Mouse (Mus musculus) brain, adult 2 months (tissue): ENCODE data around the gene Pprc1.

Experiments
- DNase-seq: peaks from one replicate; pipeline ENCODE4 v3.0.0; 2011; ENCODE audit warnings: low read depth, low spot score

The Pprc1 gene

DNA sequence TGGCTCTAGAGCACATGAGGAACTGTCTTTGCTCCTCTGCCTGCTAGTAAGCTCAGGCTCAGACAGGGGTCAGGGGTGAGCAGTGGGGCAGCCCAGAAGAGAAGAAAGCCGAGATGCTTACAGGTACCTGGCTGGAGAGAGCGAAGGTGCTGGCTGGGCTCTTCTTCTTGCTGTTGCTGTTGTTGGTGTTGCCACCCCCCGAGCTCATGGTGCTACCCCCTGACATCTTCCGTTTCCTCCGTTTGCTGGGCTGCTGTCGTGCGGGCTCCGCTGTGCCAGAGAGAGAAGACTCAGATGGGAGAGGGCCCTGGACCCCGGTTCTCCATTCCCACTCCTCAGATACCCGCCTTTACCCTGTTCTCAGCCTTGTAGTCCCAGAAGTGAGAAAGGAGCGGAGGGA, 10.8 kb upstream of the Pprc1 start:
- DNase-seq, result no peak

DNA sequence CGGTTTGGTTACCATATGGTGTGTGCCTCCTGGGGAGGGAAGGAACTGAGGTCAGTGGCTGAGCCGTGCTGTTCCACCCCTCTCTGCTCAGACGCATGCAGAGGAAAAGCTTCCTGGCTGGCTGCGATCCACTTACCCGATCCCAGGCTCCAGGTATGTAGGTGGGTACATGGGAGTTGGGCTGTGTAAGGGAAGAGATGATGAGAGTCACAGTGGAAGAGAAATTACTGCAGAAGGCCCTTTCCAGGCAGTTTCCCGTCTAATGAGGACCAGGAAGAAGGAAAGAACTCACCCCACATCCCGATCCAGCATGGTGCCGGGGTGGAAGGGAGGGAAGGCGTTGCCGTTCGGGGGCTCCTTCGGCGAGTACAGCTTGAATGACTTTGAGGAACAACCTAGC, 8.7 kb upstream of the Pprc1 start:
- DNase-seq, result peak; percentile 43

DNA sequence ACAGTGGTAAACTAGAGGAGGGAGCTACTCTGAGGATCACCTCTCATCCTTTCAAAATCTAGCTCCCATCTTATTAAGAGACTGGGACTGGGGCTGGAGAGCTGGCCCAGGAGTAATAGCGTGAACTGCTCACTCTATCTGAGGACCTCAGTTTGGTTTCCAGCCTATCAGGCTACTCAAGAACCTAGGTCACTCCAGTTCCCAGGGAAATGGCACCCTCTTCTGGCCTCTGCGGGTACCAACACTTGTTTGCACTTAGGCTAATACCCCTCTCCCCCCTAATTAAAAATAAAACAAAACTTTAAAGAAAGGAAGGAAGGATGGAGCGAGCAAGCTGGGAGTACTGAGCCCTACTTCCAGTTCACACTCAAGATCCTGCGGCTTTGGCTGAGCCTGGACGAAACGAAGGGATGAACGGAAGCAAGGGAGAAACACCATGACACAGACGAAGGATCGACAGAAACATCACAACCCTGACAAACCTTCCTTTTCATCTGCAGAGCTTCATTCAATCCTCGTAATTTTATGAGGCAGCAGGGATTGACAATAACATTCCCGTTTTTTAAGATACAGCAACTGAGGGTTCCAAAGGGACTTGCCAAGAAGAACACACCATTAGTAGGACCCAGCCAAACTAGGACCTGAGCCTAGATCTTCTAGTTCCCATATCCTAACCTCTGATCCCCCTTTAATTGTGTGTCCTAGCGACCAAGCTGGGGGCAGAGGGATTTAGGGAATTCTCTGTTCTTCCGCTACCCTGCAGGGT, 8.0 kb upstream of the Pprc1 start:
- DNase-seq, result peak; percentile 47

DNA sequence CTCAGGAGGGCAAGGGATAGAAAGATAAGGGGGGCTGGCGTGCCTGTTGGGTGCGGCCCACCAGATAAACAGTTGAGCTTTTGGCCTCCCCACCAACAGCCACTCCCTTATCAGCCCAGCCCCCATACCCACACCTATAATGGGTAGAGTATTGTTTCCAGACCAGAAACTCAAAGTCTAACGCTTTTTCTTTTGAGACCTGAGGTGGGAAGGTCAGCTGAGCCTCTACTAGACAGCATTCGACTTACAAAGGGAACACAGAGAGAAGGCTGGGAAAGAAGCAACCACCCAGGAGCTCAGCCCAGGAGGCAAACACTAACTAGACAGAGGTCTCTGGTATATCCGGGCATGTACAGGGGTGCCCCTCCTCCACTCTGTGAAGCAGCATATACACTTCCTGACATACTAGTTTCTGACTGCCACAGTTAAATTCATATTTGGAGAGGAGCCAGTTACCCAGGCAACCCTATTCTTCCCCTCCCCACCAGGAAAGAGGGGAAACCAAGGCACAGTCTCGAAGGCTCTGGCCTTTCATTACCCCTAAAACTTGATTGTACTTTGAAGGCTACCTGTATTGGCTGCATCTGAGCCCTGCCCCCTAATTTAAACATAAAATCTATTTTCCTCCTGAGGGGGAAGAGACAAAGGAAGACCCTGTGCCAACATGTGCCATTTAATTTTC, 7.3 kb upstream of the Pprc1 start:
- no peak for DNase-seq

DNA sequence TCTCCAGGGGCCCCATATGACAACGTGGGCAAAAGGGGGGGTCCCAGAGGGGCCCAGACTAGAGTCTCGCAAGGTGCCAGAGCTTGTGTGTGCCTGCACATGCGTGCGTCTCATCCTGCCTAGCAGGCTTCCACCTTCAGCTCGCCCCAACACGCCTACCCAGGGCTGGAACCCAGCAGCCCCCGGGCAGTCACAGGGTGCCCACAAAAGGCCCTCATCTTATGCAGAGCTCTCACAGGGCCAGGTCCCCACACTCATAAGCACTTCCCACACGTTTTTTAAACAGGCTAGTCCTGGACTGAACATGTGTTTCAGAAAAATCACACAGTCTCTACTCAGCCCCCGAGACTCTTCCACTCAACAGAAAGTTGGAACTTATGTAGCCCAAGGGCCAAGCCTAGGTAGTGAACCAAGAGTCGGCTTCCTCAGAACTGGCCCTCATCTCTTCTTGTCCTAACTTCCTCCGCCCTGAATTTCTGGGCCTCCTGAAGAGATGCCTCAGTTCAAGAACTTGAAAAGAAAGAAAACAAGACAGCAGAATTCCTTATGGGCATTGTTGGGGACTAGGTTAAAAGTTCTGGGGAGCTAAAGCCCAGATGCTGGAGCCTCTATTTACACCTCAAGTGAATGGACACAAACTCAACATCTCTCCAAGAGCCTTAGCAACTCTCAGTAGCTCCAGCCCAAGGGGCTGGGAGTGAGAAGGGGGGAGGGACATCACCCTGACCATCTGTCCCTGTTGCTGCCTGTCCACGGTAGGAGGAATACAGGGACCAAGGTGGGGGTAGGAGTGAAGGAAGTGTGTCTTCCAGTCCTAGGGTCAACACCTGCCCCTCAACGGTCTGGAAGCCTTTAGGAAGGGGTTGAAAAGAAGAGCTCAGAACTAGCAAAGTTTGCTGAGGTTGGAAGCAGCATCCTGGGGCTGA, 6.5 kb upstream of the Pprc1 start:
- peak; percentile 65 for DNase-seq

DNA sequence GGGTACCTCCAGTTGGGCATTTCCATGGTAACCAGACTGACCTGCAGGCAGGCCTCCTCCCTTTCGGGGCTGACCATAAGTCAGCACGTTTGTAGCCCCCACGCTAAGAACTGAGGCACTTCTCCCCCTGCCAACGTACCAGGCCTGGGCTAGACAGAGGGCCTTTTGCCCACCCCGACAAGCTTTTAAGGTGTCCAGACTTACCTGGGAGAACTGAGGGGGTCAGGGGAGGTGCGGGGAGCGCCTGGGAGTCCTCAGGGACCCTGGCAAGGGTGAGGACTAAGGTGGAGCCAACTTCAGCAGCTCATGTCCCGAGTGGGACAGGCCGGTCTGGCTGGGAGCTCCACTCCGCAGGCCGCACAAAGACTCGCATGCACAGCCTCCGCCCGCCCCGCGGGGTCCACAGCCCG, 5.8 kb upstream of the Pprc1 start:
- no peak for DNase-seq

DNA sequence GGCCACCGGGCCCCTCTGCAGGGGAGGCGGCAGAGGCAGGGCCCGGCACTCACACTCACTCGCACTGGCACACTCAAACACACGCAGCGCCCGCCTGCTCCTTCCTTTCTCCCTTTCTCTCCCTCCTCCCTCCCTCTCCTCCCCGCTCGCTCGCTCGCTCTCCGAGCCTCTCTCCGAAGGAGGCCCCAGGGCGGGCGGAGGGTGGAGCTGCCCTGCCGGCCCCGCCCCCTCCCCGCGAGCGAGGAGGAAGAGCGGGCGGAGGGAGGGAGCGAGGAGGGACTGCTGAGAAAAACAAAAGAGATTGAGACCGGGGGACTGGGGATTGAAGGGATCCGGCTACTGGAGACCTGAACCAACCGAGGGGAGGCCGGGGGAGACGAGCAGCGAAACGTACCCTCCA, 5.2 kb upstream of the Pprc1 start:
- peak; percentile 95 for DNase-seq

DNA sequence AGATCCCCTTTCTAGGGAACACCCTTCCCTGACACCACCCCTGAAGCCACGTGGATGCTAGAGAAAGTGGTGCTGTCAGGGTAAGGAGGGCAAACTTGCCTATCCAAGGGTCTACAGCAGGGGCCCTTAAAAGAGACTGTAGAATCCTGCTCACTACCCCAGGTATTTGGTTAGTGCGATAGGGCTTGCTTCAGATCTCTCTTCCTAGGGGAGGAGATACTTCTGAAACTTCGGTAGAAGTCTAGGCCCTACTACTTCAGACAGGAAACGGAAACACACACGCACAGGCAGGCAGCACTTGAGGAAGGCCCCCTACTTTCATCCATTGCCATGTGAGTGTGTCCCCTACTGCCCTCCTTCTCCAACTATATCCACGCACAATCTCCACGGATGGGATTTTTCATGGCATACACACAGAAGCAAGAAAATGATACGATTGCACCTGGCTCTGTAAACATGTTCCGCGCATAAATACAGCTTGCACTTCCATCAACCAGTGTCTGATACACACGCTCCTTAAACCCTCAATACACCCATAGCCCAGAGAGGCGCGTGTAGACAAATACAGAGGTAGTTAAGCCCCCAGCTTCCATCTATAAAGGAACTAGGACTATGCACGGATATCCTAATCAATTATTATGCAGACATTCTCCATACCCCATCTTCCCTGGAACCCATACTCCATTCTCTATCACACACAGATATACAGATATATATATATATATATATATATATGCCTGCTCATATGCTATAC, 4.4 kb upstream of the Pprc1 start:
- peak; percentile 15 for DNase-seq

DNA sequence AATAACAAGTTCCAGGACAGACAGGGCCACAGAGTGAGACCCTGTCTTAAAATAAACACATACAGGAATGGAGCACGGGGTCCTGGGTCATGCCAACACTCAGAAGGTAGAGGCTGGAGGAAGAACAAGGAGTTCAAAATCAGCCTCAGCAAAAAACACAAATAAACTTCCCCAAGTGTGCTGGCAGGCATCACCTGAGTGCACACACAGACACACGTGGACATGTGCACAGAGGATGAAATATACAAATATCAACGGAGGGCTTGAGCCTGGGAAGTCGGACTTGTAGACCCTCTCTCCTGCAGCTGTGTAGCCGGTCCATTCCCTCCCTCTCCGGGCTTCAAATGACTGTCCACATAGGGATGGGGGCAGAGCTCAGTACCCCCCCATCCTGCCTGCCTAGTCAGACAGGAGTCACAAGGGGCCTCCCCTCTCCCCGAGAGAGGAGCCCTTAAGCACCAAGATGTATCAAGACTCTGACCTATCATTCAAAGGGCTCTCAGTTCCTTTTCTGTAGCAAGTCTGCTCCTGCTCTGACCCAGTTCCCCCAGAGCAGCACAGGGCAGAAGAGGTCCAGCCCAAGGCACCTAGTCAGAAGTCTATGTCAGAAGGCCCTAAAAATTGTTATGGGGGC, 3.3 kb upstream of the Pprc1 start:
- DNase-seq, result peak; percentile 14

DNA sequence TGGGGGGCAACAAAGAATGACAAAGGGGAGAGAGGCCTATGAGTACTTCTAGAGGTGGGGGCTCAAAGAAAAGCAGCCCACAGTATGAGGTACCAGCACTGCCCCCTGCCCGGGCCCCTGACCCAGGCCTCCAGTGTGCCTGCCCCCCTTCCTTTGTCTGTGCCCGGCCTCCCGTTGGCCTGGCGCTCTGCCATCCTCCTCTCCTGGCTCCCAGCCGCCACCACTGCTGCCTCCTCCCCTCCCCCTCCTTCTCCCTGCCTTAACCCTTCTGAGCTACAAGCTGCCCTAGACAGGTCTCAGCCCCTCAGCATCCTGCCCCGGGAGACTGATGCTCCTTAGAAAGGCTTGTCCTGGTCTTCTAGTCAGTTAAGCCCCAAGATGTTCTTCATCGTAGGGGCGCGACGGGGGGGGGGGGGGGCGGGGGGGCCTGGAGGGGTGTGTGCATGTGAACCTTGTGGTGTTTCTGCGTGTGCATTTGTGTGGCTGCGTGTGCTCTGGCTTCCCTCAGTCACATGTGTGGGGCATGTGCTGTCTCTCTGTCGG, 2.7 kb upstream of the Pprc1 start:
- peak; percentile 87 for DNase-seq

DNA sequence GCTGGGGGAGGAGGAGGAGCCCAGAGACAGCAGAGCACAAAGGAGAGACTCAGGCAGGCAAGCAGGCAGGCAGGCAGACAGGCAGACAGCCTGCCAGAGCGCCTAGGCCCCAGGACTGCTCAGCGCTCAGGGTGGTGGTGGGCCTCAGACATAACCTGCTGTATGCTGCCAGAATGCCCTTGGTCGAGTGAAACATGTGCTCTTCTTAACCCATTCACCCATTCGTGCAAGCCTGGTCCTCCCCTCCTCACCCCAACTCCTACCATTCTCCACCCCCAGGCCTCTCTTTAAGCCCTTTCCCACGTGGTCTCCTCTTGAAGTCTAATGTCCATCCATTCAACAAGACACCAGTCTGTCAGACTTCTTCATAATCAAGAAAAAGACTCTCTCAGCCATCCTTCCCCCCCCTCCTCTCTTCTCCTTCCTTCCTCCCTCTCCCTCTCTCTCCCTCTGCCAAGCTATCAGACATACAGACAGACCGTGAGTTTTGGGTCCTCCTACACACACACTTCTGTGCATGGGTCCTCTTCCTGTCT, 2.1 kb upstream of the Pprc1 start:
- DNase-seq, result peak; percentile 88

DNA sequence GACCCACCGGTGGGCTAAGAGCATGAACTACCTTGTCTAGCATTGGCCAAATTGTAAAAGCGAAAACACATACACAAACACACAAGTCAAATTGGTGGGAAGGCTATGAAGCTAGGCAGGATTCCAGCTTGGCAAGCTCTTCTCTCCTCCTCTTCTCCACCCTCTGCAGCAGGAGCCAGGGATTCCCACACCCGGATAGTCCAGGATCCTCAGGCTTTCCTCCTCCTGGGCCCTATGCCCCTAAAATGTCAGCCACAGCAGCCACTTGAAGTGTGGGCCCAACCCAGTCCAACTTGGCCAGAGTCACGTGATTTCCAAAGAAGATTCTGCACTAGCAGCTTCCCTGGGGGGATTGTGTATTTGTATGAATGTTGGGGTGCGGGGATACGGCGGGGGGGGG, 1.3 kb upstream of the Pprc1 start:
- DNase-seq, result peak; percentile 61

DNA sequence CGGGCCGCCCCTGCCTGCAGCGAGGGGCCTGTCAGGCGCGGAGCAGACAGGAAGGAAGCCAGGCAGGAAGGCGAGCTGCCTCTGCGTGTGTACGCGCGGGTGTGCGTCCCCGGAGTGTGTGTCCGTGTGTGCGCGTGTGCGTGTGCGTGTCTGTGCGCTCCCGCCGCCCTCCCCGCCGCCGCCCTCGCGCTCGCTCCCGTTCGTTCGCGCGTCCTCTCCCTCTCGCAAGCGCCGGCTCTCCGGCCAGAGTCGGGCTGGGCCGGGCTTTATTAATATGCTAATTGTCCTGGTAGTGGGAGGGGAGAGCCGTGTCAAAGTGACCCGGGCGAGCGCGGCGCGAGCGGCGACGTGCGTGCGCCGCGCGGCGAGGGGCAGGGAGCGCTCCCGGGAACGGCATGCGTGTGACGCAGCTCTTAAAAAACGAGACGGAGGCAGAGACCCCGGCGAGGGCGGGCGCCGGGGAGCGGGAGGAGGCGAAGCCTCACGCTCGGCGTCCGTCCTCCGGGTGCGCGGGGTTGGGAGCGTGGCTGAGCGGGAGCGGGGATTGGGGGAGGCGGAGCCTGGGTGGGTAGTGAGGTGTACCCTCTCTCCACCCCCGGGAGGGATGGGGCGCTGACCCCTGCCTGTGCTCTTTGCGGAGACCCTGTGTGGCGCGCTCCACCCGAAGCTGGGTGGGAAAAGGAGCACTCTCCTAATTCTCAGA, 458 bp downstream of the Pprc1 start, which contains the start of gene Ldb1:
TSS of gene Ldb1 (minus strand) at position 222 of the 703 bp plus-strand sequence.
- peak; percentile 96 for DNase-seq

DNA sequence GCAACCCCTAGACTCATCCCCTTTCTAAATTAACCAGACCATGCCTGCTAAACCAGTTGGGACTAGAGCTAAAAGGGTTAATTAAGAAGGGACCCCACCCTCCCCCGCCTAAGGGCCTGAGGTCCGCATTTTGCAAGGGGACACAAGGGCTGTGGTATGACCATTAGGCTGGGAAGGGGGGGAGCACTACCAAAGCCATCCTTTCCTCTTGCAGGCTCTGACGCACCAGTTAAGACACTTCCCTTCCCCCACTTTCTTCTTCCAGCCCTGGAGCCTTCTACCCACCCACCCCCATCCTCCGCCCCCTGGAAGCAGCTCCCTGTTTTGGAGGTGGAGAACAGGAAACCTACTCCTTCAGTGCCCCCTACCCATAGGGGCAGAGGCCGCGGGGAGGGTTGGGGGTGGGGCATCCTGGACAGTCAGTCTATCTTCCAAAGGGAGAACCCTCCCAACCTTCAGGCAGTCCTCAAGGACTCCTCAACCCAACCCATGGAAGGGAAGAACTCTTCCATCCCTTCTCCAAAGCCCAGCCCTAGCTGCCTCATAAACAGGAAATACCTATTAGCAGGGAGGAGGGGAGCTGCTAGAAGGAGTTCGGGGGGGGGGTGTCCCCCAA, 1.1 kb downstream of the Pprc1 start:
- peak; percentile 87 for DNase-seq

DNA sequence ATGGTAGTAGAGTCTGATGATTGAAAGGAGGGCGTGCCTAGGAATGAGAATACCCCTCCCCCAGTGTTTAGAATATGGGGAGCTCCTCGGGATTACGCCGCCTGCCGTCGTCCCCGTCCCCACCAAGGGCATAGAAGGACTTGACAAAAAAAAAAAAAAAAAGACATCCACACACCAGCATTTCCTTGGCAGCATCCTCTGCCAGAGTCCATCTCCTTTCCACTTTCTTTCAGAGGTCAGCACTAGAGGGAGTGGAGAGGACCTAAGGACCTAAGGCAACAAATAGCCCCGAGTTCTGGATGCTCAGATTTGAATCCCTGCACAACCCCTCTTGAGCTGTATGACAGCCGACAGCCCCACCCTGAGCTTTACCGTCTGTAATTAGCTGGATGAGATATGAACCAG, 1.9 kb downstream of the Pprc1 start:
- peak; percentile 27 for DNase-seq

DNA sequence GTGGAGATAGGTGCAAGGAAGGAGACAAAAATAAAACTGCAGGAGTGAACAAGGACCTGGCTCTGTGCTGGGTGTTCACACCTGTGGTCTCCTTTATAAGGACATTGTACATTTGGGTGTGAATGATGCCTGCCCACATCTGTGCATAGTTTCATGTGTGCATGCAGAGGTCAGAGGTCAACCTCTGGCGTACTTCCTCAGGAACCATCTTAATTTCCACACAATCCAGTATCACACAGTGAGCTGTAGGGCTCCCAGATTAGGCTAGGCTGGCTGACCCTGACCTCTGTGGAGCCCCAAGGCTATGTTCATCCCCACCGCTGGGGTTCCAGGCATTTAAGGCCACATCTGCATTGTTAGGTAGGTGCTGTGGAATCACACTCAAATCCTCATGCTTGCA, 2.7 kb downstream of the Pprc1 start:
- no peak for DNase-seq

DNA sequence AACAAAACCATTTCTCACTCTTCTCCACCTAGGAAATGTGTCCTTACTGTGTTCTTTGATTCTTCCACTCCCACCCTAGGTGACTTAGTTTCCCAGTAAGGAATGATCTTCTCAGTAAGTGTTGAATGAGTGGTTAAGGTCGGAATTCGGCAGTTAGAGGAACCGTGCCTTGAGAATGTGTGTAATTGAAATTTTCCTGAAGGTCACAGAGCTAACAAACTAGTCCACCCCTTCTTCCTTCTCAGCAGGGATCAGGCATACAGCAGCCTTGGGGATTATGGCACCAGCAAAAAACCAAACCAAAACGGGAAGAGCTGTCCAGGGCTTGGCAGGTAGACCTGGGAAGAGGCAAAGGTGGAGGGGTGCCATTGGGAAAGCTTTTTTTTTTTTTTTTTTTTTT, 4.4 kb downstream of the Pprc1 start:
- no peak for DNase-seq

DNA sequence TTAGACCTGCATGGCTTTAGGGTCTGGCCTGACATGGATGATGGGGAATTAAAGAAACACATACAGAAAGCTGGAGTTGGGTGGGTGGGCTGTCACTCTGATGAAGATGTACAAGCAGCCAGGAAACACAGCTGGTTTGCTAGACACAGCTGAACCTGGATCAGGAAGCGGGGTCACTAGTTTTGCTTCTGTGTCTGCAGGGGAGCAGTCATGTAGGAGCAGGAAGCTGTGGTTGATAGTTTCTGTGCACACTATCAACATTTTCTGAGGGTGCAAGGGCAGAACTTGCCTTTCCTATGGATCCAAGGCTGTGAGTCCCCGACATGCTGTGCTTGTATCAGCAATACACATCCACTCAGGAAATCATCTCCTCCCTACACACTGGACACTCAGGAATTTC, 5.8 kb downstream of the Pprc1 start:
- no peak for DNase-seq

DNA sequence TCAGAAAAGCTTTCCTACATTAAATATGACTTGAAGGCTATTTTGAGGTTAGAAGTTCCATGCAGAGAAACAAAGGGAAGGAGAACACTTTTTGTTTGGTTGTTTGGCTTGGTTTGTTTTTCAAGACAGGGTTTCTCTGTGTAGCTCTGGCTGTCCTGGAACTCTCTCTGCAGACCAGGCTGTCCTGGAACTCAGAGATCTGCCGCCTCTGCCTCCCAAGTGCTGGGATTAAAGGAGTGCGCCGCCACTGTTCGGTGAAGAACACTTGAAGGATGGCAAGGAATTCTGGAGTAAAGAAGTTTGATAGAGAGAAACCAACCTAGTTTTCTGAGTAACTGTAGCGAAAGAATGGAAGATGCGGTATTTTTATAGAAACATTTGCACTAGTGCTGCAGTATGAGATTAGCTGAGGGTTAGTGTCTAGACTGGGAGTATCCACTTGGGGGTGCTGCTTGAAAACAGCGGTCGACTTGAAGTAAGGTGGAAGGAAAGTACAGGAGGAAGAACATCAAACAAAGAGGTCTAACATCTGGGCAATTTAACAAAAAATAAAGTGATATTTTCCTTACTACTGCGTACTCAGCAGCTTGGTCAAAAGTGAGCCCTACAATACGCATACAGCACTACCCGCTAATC, 11.2 kb downstream of the Pprc1 start:
- DNase-seq, result no peak
